Mouse (Mus musculus) heart, embryonic 12.5 days (tissue): ENCODE measurements around the gene Arhgap10. TPM values are rescaled to one million over a fixed set of nuclear protein-coding genes. Genes with fewer than 3 reads are reported as not detected.

Experiments used
- ATAC-seq: fragments of 200-750 bp; cut with Nextera tagmentation; 2 replicates; pipeline ENCODE4 v1.8.0; 2017; ENCODE audit warnings: moderate TSS enrichment, moderate library complexity; ENCODE audit not compliant: insufficient number of reproducible peaks, low FRiP score
- H3K27ac ChIP-seq: fragments of 300-500 bp; sonication (generic); 2 replicates; pipeline ENCODE4 v1.5.1; 2016; ENCODE audit warnings: mild to moderate bottlenecking, moderate library complexity; ENCODE audit not compliant: poor library complexity, severe bottlenecking
- H3K27me3 ChIP-seq: fragments of 300-500 bp; sonication (generic); replicated peaks from 2 replicates; pipeline ENCODE4 v1.6.1; 2016; ENCODE audit warnings: mild to moderate bottlenecking, moderate library complexity
- H3K36me3 ChIP-seq: fragments of 300-500 bp; sonication (generic); 2 replicates; pipeline ENCODE4 v1.6.1; 2016; ENCODE audit warnings: mild to moderate bottlenecking, moderate library complexity
- H3K4me1 ChIP-seq: fragments of 300-500 bp; sonication (generic); replicated peaks from 2 replicates; pipeline ENCODE4 v1.6.1; 2016; ENCODE audit warnings: mild to moderate bottlenecking
- H3K4me2 ChIP-seq: fragments of 300-500 bp; sonication (generic); 2 replicates; pipeline ENCODE4 v1.6.1; 2016; ENCODE audit warnings: mild to moderate bottlenecking, moderate library complexity
- H3K4me3 ChIP-seq: fragments of 300-500 bp; sonication (generic); 2 replicates; pipeline ENCODE4 v1.5.1; 2016; ENCODE audit warnings: mild to moderate bottlenecking
- H3K9ac ChIP-seq: fragments of 300-500 bp; sonication (generic); 2 replicates; pipeline ENCODE4 v1.6.1; 2016; ENCODE audit warnings: mild to moderate bottlenecking, moderate library complexity
- H3K9me3 ChIP-seq: fragments of 300-500 bp; sonication (generic); replicated peaks from 2 replicates; pipeline ENCODE4 v1.6.1; 2016; ENCODE audit warnings: mild to moderate bottlenecking, moderate library complexity
- WGBS: fragments of 180-500 bp; shearing (Covaris S2); methylation state at CpG from one replicate; pipeline ENCODE4 v1.1.7; 2016; 5-methylcytosine and 5-hydroxymethylcytosine counted together
- polyA plus RNA-seq: library from polyadenylated mRNA; unstranded; fragments of >200 nt; fragmentation: Nextera tagmentation; extraction: Ambion mirVana; gene quantifications from 2 replicates; pipeline ENCODE4 v1.2.1, GENCODE M21; 2016

Arhgap10 gene
- polyA plus RNA-seq, 1 experiment from 2014 or later = 25.3 TPM

GRCm38 (mm10) chr8:77422632-77423252 lies 95.0 kb downstream of the Arhgap10 start:
- no peak overlapping the region for H3K4me2 ChIP-seq
- H3K36me3 ChIP-seq = peaks cover 27% of the 10 kb centered on the region
- no peak overlapping the region for H3K27ac ChIP-seq
- no peak overlapping the region for H3K9ac ChIP-seq
- H3K4me1 ChIP-seq = no peaks in the 10 kb centered on the region
- H3K4me3 ChIP-seq = no peak overlapping the region
- H3K9me3 ChIP-seq = no peaks in the 10 kb centered on the region
- ATAC-seq = no peak
- H3K27me3 ChIP-seq = no peaks in the 10 kb centered on the region
- WGBS = 66% methylated on average over 15 of the region's 15 CpGs

- Histone ChIP-seq H3K27ac (no peak overlapping the region), H3K4me1 (no peaks in the 10 kb centered on the region), H3K4me2 (no peak overlapping the region), H3K27me3 (no peaks in the 10 kb centered on the region), H3K9me3 (no peaks in the 10 kb centered on the region), H3K36me3 (peaks cover 27% of the 10 kb centered on the region), H3K9ac (no peak overlapping the region), H3K4me3 (no peak overlapping the region)
- ATAC-seq = no peak
- 85% methylated on average over 13 of the region's 13 CpGs for WGBS
Measured at GRCm38 (mm10) chr8:77421596-77421995, 96.2 kb downstream of the Arhgap10 start.

DNA sequence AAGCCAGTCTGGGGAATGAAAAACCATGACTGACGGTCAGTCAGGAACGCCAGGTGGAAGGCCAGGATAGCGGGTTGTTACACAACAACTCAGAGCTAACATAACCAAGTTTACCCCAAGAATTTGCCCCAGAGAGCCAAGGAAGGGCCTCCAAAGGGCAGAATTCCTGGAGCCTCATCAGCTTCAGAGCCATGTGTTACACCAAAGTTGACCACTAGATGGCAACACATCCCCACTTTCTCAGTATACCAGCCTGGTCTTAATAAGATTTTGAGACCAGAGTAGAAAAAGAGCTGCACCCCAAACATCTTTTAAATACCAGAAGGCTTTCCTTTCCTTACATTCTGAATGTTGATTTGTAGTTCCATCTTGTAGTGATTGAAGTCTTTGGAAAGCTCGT lies 98.0 kb downstream of the Arhgap10 start:
- WGBS = 46% methylated on average over 4 of the region's 4 CpGs
- Histone ChIP-seq H3K9me3 (no peaks in the 10 kb centered on the region), H3K4me1 (no peaks in the 10 kb centered on the region), H3K36me3 (peaks cover 24% of the 10 kb centered on the region), H3K9ac (no peak overlapping the region), H3K4me3 (no peak overlapping the region), H3K27ac (no peak overlapping the region), H3K27me3 (no peaks in the 10 kb centered on the region), H3K4me2 (no peak overlapping the region)
- ATAC-seq = no peak

DNA sequence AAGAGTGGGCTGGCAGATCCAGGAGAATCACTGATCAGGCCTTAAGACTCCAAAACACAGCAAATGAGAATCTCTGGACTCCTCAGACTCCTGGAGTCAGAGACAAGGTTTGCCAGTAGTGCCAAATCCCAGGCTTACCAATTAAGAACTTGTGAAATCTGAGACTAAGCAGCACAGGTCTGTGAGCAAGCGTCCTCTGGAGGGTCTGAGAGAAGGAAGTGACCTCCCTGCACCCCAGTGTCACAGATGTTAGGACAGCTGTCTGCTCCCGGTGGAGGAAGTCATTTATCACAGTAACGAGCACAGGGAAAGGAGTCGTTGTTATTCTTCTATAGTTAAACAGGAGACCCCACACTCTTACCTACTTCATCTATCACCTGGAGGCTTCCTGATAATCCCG lies 101.0 kb downstream of the Arhgap10 start:
- Histone ChIP-seq H3K27me3 (no peaks in the 10 kb centered on the region), H3K36me3 (peaks cover 35% of the 10 kb centered on the region), H3K4me3 (no peak overlapping the region), H3K9me3 (no peaks in the 10 kb centered on the region), H3K4me1 (no peaks in the 10 kb centered on the region), H3K4me2 (no peak overlapping the region), H3K27ac (no peak overlapping the region), H3K9ac (peak overlapping the region; percentile 22; the same call in 1 of the 2 replicates)
- WGBS = 27% methylated on average over 5 of the region's 5 CpGs
- ATAC-seq = no peak

- 65% methylated on average over 5 of the region's 5 CpGs for WGBS
- Histone ChIP-seq H3K36me3 (peaks cover 41% of the 10 kb centered on the region), H3K27me3 (no peaks in the 10 kb centered on the region), H3K27ac (no peak overlapping the region), H3K9me3 (no peaks in the 10 kb centered on the region), H3K9ac (no peak overlapping the region), H3K4me3 (no peak overlapping the region), H3K4me1 (no peaks in the 10 kb centered on the region), H3K4me2 (no peak overlapping the region)
- ATAC-seq = no peak
Measured at GRCm38 (mm10) chr8:77416034-77416433, 101.7 kb downstream of the Arhgap10 start.

DNA sequence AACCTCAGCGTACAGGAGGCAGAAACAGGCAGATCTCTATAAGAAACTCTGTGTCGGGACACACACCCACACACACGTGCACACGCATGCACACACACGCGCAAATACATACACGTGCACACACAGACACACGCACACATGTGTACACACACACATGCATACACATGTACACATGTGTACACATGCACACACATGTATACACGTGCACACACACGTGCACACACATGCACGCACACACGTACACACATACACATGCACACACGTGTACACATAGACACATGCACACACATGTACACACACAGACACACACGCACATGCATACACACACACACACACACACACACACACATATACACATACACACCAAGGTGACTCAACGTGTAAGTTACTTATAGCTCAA lies 106.5 kb downstream of the Arhgap10 start:
- 95% methylated on average over 15 of the region's 15 CpGs for WGBS
- no peaks in the 10 kb centered on the region for H3K9me3 ChIP-seq
- H3K4me2 ChIP-seq = no peak overlapping the region
- H3K36me3 ChIP-seq = peaks cover 61% of the 10 kb centered on the region
- ATAC-seq = no peak
- no peaks in the 10 kb centered on the region for H3K27me3 ChIP-seq
- H3K4me3 ChIP-seq = no peak overlapping the region
- no peak overlapping the region for H3K9ac ChIP-seq
- H3K4me1 ChIP-seq = 0 out of 2 replicates have a peak, but pooled peaks cover 2% of the 10 kb centered on the region
- H3K27ac ChIP-seq = no peak overlapping the region

- no peaks in the 10 kb centered on the region for H3K9me3 ChIP-seq
- no peaks in the 10 kb centered on the region for H3K27me3 ChIP-seq
- no peak overlapping the region for H3K9ac ChIP-seq
- H3K4me1 ChIP-seq = 0 out of 2 replicates have a peak, but pooled peaks cover 2% of the 10 kb centered on the region
- peaks cover 66% of the 10 kb centered on the region for H3K36me3 ChIP-seq
- no peak overlapping the region for H3K4me2 ChIP-seq
- ATAC-seq = no peak
- no peak overlapping the region for H3K27ac ChIP-seq
- 81% methylated on average over 9 of the region's 9 CpGs for WGBS
- H3K4me3 ChIP-seq = no peak overlapping the region
Measured at GRCm38 (mm10) chr8:77410394-77410793, 107.4 kb downstream of the Arhgap10 start.

DNA sequence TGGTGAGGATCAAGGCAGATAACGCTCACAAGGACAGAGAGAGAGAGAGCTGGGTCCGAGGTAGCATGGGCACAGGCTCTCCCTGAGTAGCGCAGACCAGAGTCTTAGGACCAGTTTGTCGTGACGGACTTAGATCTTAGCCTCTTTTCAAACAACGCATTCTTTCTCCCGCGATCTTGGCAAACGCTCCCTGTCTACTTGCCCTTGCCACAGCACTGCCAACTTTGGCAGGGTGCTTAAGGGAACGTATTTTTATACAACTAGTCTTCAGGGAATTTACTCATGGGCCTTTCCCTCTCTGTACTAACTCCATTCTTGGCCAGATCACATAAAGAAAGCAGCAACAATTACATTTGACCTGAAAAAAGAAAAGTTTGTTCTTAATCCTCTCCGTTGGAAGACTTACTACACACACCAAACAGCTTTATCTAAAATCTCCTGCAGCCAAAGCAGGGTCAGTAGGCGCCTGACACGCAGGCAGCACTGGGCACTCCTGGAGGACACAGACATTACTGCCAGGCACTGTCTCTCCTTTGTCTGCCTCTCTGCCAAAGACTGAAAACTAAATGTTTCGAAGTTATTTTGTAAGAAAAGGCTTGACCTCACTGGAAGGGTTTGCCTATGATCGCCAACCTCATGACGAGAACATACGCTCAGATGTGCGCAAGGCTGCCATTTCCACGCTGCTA lies 109.1 kb downstream of the Arhgap10 start:
- Histone ChIP-seq H3K36me3 (peaks cover 58% of the 10 kb centered on the region), H3K4me2 (no peak overlapping the region), H3K4me3 (no peak overlapping the region), H3K9ac (no peak overlapping the region), H3K9me3 (no peaks in the 10 kb centered on the region), H3K27ac (no peak overlapping the region), H3K4me1 (0 out of 2 replicates have a peak, but pooled peaks cover 6% of the 10 kb centered on the region), H3K27me3 (no peaks in the 10 kb centered on the region)
- no peak for ATAC-seq
- 84% methylated on average over 19 of the region's 19 CpGs for WGBS

DNA sequence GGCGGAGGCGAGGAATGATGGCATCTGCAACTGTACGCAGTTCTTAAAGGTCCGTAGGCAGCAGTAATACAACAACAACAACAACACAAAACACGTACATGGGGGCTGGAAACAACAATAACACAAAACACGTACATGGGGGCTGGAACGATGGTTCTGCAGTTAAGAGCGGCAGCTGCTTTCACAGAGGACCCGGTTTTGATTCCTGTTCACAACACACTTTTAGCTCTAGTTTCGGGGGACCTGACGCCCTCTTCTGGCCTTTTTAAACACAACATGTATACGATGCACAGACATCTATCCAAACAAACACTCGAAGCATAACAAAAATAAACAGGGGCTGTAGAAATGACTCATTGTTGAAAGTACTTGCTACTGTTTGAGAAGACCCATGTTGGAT lies 110.9 kb downstream of the Arhgap10 start:
- no peaks in the 10 kb centered on the region for H3K9me3 ChIP-seq
- no peak for ATAC-seq
- H3K27ac ChIP-seq = no peak overlapping the region
- no peak overlapping the region for H3K4me2 ChIP-seq
- peaks cover 53% of the 10 kb centered on the region for H3K36me3 ChIP-seq
- H3K4me3 ChIP-seq = no peak overlapping the region
- H3K4me1 ChIP-seq = 0 out of 2 replicates have a peak, but pooled peaks cover 6% of the 10 kb centered on the region
- no peak overlapping the region for H3K9ac ChIP-seq
- 84% methylated on average over 13 of the region's 13 CpGs for WGBS
- no peaks in the 10 kb centered on the region for H3K27me3 ChIP-seq

GRCm38 (mm10) chr8:77406444-77406843 lies 111.3 kb downstream of the Arhgap10 start:
- H3K4me3 ChIP-seq = no peak overlapping the region
- H3K4me1 ChIP-seq = 0 out of 2 replicates have a peak, but pooled peaks cover 6% of the 10 kb centered on the region
- H3K27ac ChIP-seq = no peak overlapping the region
- 79% methylated on average over 5 of the region's 5 CpGs for WGBS
- H3K4me2 ChIP-seq = no peak overlapping the region
- no peaks in the 10 kb centered on the region for H3K27me3 ChIP-seq
- H3K36me3 ChIP-seq = peaks cover 49% of the 10 kb centered on the region
- H3K9ac ChIP-seq = no peak overlapping the region
- no peak for ATAC-seq
- no peaks in the 10 kb centered on the region for H3K9me3 ChIP-seq

DNA sequence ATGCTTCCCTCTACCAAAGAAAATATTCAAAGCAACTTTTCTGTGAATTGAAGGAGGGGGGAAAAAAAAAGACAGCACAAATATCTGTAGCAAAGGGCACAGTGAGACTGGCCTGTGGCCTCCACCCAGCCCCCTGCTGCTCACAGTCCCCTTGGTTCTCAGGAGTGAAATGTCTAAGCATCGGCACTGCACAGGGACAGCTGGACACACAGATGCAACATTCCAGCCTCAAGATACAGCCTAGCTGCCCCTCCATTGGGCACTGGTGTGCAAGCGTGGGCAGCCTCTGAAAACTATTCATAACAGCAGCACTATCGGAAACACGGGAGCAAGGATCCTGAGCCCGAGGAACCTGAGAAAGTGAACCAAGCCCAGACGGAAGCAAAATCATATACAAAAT lies 113.7 kb downstream of the Arhgap10 start:
- 72% methylated on average over 6 of the region's 6 CpGs for WGBS
- Histone ChIP-seq H3K27me3 (no peaks in the 10 kb centered on the region), H3K36me3 (peaks cover 45% of the 10 kb centered on the region), H3K4me2 (no peak overlapping the region), H3K9me3 (no peaks in the 10 kb centered on the region), H3K4me3 (no peak overlapping the region), H3K27ac (no peak overlapping the region), H3K9ac (no peak overlapping the region), H3K4me1 (0 out of 2 replicates have a peak, but pooled peaks cover 6% of the 10 kb centered on the region)
- ATAC-seq = no peak
